Mouse (Mus musculus): Measurements from ENCODE around the gene Bard1.

DNA sequence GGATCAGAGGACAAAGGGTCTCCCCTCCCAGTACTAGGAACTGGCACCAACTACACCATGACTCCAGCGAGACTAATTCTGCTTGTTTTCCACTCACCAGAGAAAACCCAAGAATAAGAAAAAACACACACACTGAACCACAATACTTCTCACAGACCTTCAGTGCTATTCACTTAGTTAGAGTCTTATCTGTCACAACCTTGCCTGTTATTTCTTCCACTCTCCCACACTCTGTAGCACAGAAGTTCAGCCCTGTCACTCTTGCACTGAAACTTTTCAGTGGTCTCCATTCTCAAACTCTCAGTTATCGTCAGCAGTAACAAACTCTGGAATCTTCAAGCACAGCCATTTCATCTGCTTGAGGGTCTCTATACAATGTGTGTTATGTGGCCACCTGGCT lies 50.2 kb downstream of the Bard1 start:
- TF ChIP-seq GATA1 (IDR thresholded peaks at IDR 0.05; ENCODE audit: borderline replicate concordance, low read length): no peak
- no peak for TF ChIP-seq FLI1 (IDR thresholded peaks at IDR 0.05; ENCODE audit: low read length)
